Mouse (Mus musculus) liver, embryonic 14.5 days (tissue): Measurements from ENCODE around the gene Tfb1m. TPM values are rescaled to one million over a fixed set of nuclear protein-coding genes. Genes with fewer than 3 reads are reported as not detected.

Experiments
- ATAC-seq: fragments of 200-750 bp; cut with Nextera tagmentation; 2 replicates; pipeline ENCODE4 v1.8.0; 2017; ENCODE audit warnings: moderate number of reproducible peaks, mild to moderate bottlenecking, moderate library complexity; ENCODE audit not compliant: insufficient read depth
- DNase-seq, 3 experiments: peaks; one replicate each; pipeline ENCODE4 v3.0.0-alpha.2; 2012 to 2013; ENCODE audit warnings: low read depth in 3 of 3, low spot score in 3 of 3
- H3K27ac ChIP-seq: fragments of 300-500 bp; sonication (generic); 2 replicates; pipeline ENCODE4 v1.5.1; 2014; ENCODE audit warnings: moderate library complexity, mild to moderate bottlenecking, control low read depth, inconsistent platforms
- H3K27me3 ChIP-seq: fragments of 300-500 bp; sonication (generic); 2 replicates; pipeline ENCODE4 v1.6.1; 2014; ENCODE audit warnings: mild to moderate bottlenecking, low read length, moderate library complexity; ENCODE audit not compliant: control insufficient read depth, insufficient read depth
- H3K36me3 ChIP-seq: fragments of 300-500 bp; sonication (generic); replicated peaks from 2 replicates; pipeline ENCODE4 v1.6.1; 2014; ENCODE audit warnings: low read depth; ENCODE audit not compliant: control insufficient read depth, insufficient read depth
- H3K4me1 ChIP-seq, 2 experiments: fragments of 200-500 bp in 1 of 2; fragments of 300-500 bp in 1 of 2; sonication (generic) in 1 of 2; replicated peaks; 2 replicates each; pipeline ENCODE4 v1.6.1; 2012 to 2014; ENCODE audit warnings: antibody characterized with exemption in 1 of 2, inconsistent platforms in 1 of 2, low read length in 1 of 2; ENCODE audit not compliant: control insufficient read depth in 2 of 2, insufficient read depth in 2 of 2
- H3K4me2 ChIP-seq: fragments of 300-500 bp; sonication (generic); 2 replicates; pipeline ENCODE4 v1.6.1; 2014; ENCODE audit warnings: low read depth, mild to moderate bottlenecking, control low read depth, moderate library complexity
- H3K4me3 ChIP-seq, 2 experiments: fragments of 200-500 bp in 1 of 2; fragments of 300-500 bp in 1 of 2; sonication (generic) in 1 of 2; 2 replicates each; pipeline ENCODE4 v1.5.1; 2012 to 2014; ENCODE audit warnings: low read depth in 2 of 2, low read length in 2 of 2, mild to moderate bottlenecking in 2 of 2, control low read depth in 1 of 2, inconsistent platforms in 1 of 2, moderate library complexity in 1 of 2; ENCODE audit not compliant: insufficient read depth in 1 of 2
- H3K9ac ChIP-seq: fragments of 300-500 bp; sonication (generic); replicated peaks from 2 replicates; pipeline ENCODE4 v1.6.1; 2014; ENCODE audit warnings: mild to moderate bottlenecking, control low read depth, moderate library complexity
- H3K9me3 ChIP-seq: fragments of 300-500 bp; sonication (generic); 2 replicates; pipeline ENCODE4 v1.6.1; 2016; ENCODE audit warnings: low read length, mixed read lengths; ENCODE audit not compliant: control insufficient read depth
- CTCF ChIP-seq: IDR thresholded peaks from 2 replicates; pipeline ENCODE4 v1.5.1; 2016; ENCODE audit warnings: antibody characterized with exemption, low read depth, control low read depth
- EP300 ChIP-seq: IDR thresholded peaks from 2 replicates; pipeline ENCODE4 v1.6.1; 2016; ENCODE audit warnings: antibody characterized with exemption, low read depth
- WGBS: fragments of 180-500 bp; shearing (Covaris S2); extraction: QIAGEN DNeasy Blood & Tissue Kit; methylation state at CpG from one replicate; pipeline ENCODE4 v1.1.7; 2014; ENCODE audit not compliant: insufficient replicate concordance; 5-methylcytosine and 5-hydroxymethylcytosine counted together
- polyA plus RNA-seq, 2 experiments: library from polyadenylated mRNA; depleted of rRNA in 1 of 2; stranded (reverse) in 1 of 2; unstranded in 1 of 2; fragments of >200 nt; fragmentation: Nextera tagmentation in 1 of 2; extraction: Ambion mirVana in 1 of 2; gene quantifications; 2 replicates each; pipeline versions ENCODE4 v1.2.1 to v1.2.3; 2012 to 2014

Tfb1m gene
- polyA plus RNA-seq, 2 experiments: 9.8 to 12.9 TPM

- peaks cover 11 to 18% of the 10 kb centered on the region in 2 experiments for H3K4me1 ChIP-seq
- no peak overlapping the region for H3K4me3 ChIP-seq
- no peak overlapping the region for H3K4me2 ChIP-seq
- H3K27ac ChIP-seq: no peak overlapping the region
- no peaks in the 10 kb centered on the region for H3K36me3 ChIP-seq
- DNase-seq (no peak), ATAC-seq (no peak)
- 50% methylated on average over 1 of the region's 1 CpGs for WGBS
- no peaks in the 10 kb centered on the region for H3K9me3 ChIP-seq
- no peaks in the 10 kb centered on the region for H3K27me3 ChIP-seq
- no peak overlapping the region for H3K9ac ChIP-seq
- TF ChIP-seq CTCF (no peak), EP300 (no peak)
These were observed 25.9 kb downstream of the Tfb1m start for GRCm38 (mm10) chr17:3531641-3532040.

- TF ChIP-seq EP300: no peak
- TF ChIP-seq CTCF: no peak
- no peak for ATAC-seq
- no peak for DNase-seq
These were observed 27.0 kb downstream of the Tfb1m start for GRCm38 (mm10) chr17:3530549-3530948.

GRCm38 (mm10) chr17:3529523-3529922 lies 28.1 kb downstream of the Tfb1m start:
- ATAC-seq: peak; percentile 67
- 32% methylated on average over 3 of the region's 3 CpGs for WGBS
- Histone ChIP-seq H3K9ac (no peak overlapping the region), H3K4me2 (no peak overlapping the region), H3K36me3 (no peaks in the 10 kb centered on the region), H3K4me1 (peaks cover 11 to 18% of the 10 kb centered on the region in 2 experiments), H3K4me3 (no peak overlapping the region), H3K27ac (no peak overlapping the region), H3K27me3 (no peaks in the 10 kb centered on the region), H3K9me3 (no peaks in the 10 kb centered on the region)
- TF ChIP-seq EP300: no peak
- TF ChIP-seq CTCF: no peak
- peak in 2 of 3 experiments; percentile 9 to 33 for DNase-seq

More at GRCm38 (mm10) chr17:3530549-3530948, 27.0 kb downstream of the Tfb1m start:
- no peaks in the 10 kb centered on the region for H3K9me3 ChIP-seq
- peaks cover 11 to 18% of the 10 kb centered on the region in 2 experiments for H3K4me1 ChIP-seq
- no peak overlapping the region for H3K27ac ChIP-seq
- no peaks in the 10 kb centered on the region for H3K36me3 ChIP-seq
- WGBS: 70% methylated on average over 7 of the region's 7 CpGs
- H3K4me2 ChIP-seq: no peak overlapping the region
- H3K4me3 ChIP-seq: no peak overlapping the region
- no peak overlapping the region for H3K9ac ChIP-seq
- H3K27me3 ChIP-seq: no peaks in the 10 kb centered on the region

GRCm38 (mm10) chr17:3527841-3528471 lies 29.6 kb downstream of the Tfb1m start:
- TF ChIP-seq CTCF (no peak), EP300 (peak; percentile 59)
- H3K27ac ChIP-seq: no peak overlapping the region; the same call in 1 of the 2 replicates
- H3K36me3 ChIP-seq: no peaks in the 10 kb centered on the region
- peak; percentile 7 to 36 (median 28) for DNase-seq
- no peaks in the 10 kb centered on the region for H3K27me3 ChIP-seq
- peak overlapping the region; percentile 39 for H3K4me2 ChIP-seq
- H3K4me3 ChIP-seq: no peak overlapping the region
- 47% methylated on average over 6 of the region's 6 CpGs for whole genome bisulfite sequencing
- peak; percentile 71; the same call in 1 of the 2 replicates for ATAC-seq
- no peak overlapping the region for H3K9ac ChIP-seq
- peaks cover 11 to 18% of the 10 kb centered on the region in 2 experiments for H3K4me1 ChIP-seq
- no peaks in the 10 kb centered on the region for H3K9me3 ChIP-seq

- H3K36me3 ChIP-seq: no peaks in the 10 kb centered on the region
- ATAC-seq: peak; percentile 37; the same call in 1 of the 2 replicates
- TF ChIP-seq CTCF (no peak), EP300 (no peak)
- H3K4me2 ChIP-seq: no peak overlapping the region
- H3K9ac ChIP-seq: no peak overlapping the region
- no peaks in the 10 kb centered on the region for H3K9me3 ChIP-seq
- no peaks in the 10 kb centered on the region for H3K27me3 ChIP-seq
- WGBS: 66% methylated on average over 5 of the region's 5 CpGs
- peaks cover 3% of the 10 kb centered on the region in 2 experiments; a peak in 1 of 4 replicates for H3K4me1 ChIP-seq
- no peak for DNase-seq
- H3K27ac ChIP-seq: no peak overlapping the region
- H3K4me3 ChIP-seq: no peak overlapping the region
These were observed 37.2 kb downstream of the Tfb1m start for GRCm38 (mm10) chr17:3520344-3520743.
